Comparison of ENCODE assay signal across 17 mouse cellular contexts in genomic region chr13:37923091-37923490, GRCm38 (mm10).
"Had no signal": no experiment of that assay in that cellular context is flagged by ENCODE, and none has a peak within 500 bp of the region (broad histone marks: within the 10 kb centered on the region; RNA-seq: fewer than 3 reads in every experiment).

No protein-coding gene starts in this region.

- H3K36me3 ChIP-seq: neural tube, embryonic 15.5 days had no signal

- DNase-seq: kidney, adult 11 months; kidney, postnatal 10 days; kidney, postnatal 4 days; liver, embryonic 13.5 days; lung, adult 18-20 months; lung, postnatal 10 days; lung, postnatal 4 days; midbrain, embryonic 14.5 days; right cerebral cortex, adult 18-20 months; right cerebral cortex, postnatal 25 days had no signal

- H3K27me3 ChIP-seq: limb, embryonic 15.5 days; liver, embryonic 13.5 days; neural tube, embryonic 15.5 days had no signal

- H3K4me3 ChIP-seq: layer of hippocampus, adult 2 months; left cerebral cortex, adult 2 months; limb, embryonic 15.5 days; liver, embryonic 13.5 days; midbrain, embryonic 10.5 days; myocyte; neural tube, embryonic 15.5 days had no signal

- H3K27ac ChIP-seq: layer of hippocampus, adult 2 months; left cerebral cortex, adult 2 months; liver, embryonic 13.5 days; midbrain, embryonic 10.5 days; neural tube, embryonic 15.5 days had no signal

- H3K4me1 ChIP-seq: neural tube, embryonic 15.5 days had no signal

- H3K9me3 ChIP-seq: limb, embryonic 15.5 days; liver, embryonic 13.5 days; midbrain, embryonic 10.5 days; neural tube, embryonic 15.5 days had no signal

- ATAC-seq: inflammation-experienced regulatory T-cells, adult 6 months had no signal

- H3K9ac ChIP-seq: limb, embryonic 15.5 days; liver, embryonic 13.5 days; neural tube, embryonic 15.5 days had no signal

- H3K4me2 ChIP-seq: limb, embryonic 15.5 days; liver, embryonic 13.5 days; neural tube, embryonic 15.5 days had no signal
